ENCODE assay signal across 8 mouse cellular contexts in the genomic region with DNA sequence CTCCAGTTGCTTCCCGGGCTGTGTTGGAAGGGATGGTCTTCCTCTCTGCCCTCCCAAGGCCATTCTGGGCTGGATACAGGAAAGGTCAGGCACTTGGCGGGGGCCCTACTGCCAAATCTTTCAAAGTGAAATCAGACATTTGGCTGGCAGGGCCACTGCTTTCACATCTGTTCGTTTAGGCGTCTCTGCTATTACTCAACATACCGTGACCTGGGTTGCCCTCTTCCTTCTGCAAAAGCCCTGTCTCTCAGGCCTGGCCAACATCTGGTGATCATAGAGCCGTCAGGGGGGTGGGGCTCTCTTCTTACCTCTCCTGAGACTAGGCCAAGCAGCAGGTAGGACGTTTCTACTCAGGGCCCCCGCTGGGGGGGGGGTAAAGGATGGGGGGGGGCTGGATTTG. TPM values are rescaled to one million over a fixed set of nuclear protein-coding genes. Genes with fewer than 3 reads are reported as not detected.
DNase-seq lines count a peak whose midpoint lies in the region; TF ChIP-seq lines count a peak whose summit lies in the region.

No protein-coding gene starts in this region.

- no peak for TF ChIP-seq POLR2A in heart, adult 2 months (IDR thresholded peaks at IDR 0.05; ENCODE audit: insufficient read depth, low read depth, low read length)

- no peak overlapping the region for H3K9ac ChIP-seq in heart, adult 2 months (ENCODE audit: low read depth, low read length)

- TF ChIP-seq CTCF in heart, adult 2 months (IDR thresholded peaks at IDR 0.05): no peak

- no peaks in the 10 kb centered on the region for H3K36me3 ChIP-seq in heart, adult 2 months (ENCODE audit: control insufficient read depth, insufficient read depth, low read length)
- no peaks in the 10 kb centered on the region for H3K36me3 ChIP-seq in heart, embryonic 10.5 days
- H3K36me3 ChIP-seq in midbrain, embryonic 10.5 days: no peaks in the 10 kb centered on the region

- DNase-seq in heart, adult 2 months: peak; percentile 79 to 90
- DNase-seq in heart, embryonic 10.5 days (ENCODE audit: low spot score): no peak
- DNase-seq in embryo, embryonic 11 days: peak; percentile 75
- peak; percentile 75 to 78 for DNase-seq in heart, postnatal 36 days
- DNase-seq in mesoderm, embryonic 11.5 days (ENCODE audit: low read depth, low spot score): peak; percentile 75
- DNase-seq in midbrain, embryonic 10.5 days (ENCODE audit: low spot score): no peak
- no peak for DNase-seq in cerebellum, postnatal 36 days
- no peak for DNase-seq in layer of hippocampus, adult 9-11 months

- H3K27ac ChIP-seq in heart, adult 2 months: peak overlapping the region; percentile 43
- H3K27ac ChIP-seq in heart, embryonic 10.5 days: no peak overlapping the region
- no peak overlapping the region; the same call in 1 of the 2 replicates for H3K27ac ChIP-seq in midbrain, embryonic 10.5 days (replicated peaks)

- H3K79me2 ChIP-seq in heart, adult 2 months (replicated peaks; ENCODE audit: control insufficient read depth, insufficient read depth, low read length): no peaks in the 10 kb centered on the region

- intact Hi-C loops in heart, adult 2 months (cut with DNase I): no loop called here
- intact Hi-C loops in heart, postnatal 36 days (cut with DNase I): no loop called here

- H3K4me1 ChIP-seq in heart, adult 2 months (ENCODE audit: control insufficient read depth, insufficient read depth, low read length): peaks cover 14% of the 10 kb centered on the region
- H3K4me1 ChIP-seq in heart, embryonic 10.5 days: peaks cover 39% of the 10 kb centered on the region
- peaks cover 4% of the 10 kb centered on the region; the same call in 1 of the 2 replicates for H3K4me1 ChIP-seq in midbrain, embryonic 10.5 days

- peak; percentile 88 for TF ChIP-seq EP300 in heart, adult 2 months (IDR thresholded peaks at IDR 0.05; ENCODE audit: insufficient read depth, low read depth, low read length)

- WGBS in heart, adult 2 months: 17% methylated on average over 8 of the region's 8 CpGs
- 45% methylated on average over 8 of the region's 8 CpGs for WGBS in heart, embryonic 10.5 days
- WGBS in midbrain, embryonic 10.5 days: 61% methylated on average over 8 of the region's 8 CpGs

- no peak overlapping the region for H3K4me3 ChIP-seq in heart, adult 2 months
- no peak overlapping the region for H3K4me3 ChIP-seq in heart, embryonic 10.5 days
- H3K4me3 ChIP-seq in midbrain, embryonic 10.5 days: no peak overlapping the region

- H3K27me3 ChIP-seq in heart, adult 2 months (ENCODE audit: control insufficient read depth, insufficient read depth, low read length): no peaks in the 10 kb centered on the region
- H3K27me3 ChIP-seq in heart, embryonic 10.5 days (ENCODE audit: insufficient read depth, poor library complexity, severe bottlenecking): peaks cover 41% of the 10 kb centered on the region
- H3K27me3 ChIP-seq in midbrain, embryonic 10.5 days (ENCODE audit: low read depth, poor library complexity, severe bottlenecking): no peaks in the 10 kb centered on the region

- H3K9me3 ChIP-seq in heart, embryonic 10.5 days: no peaks in the 10 kb centered on the region
- no peaks in the 10 kb centered on the region for H3K9me3 ChIP-seq in midbrain, embryonic 10.5 days (replicated peaks)

RNA-seq across cellular contexts. Expression of gene Adcy7, which starts 10.5 kb away (rescaled TPM):
- 1 to 10 TPM; 5.9 to 7.6 TPM for total RNA-seq in heart, adult 2 months (2021)
- 10.5 and 11.8 TPM in 2 replicates for polyA plus RNA-seq in heart, adult 2 months (2012; rRNA removed)
- 3.4 and 4.0 TPM in 2 replicates for polyA plus RNA-seq in heart, embryonic 10.5 days (2016; fragmentation: Nextera tagmentation; extraction: Ambion mirVana)
- 1 to 10 TPM; 5.0 to 7.4 TPM for total RNA-seq in heart, postnatal 36 days (2021)
- 2.2 and 3.2 TPM in 2 replicates for polyA plus RNA-seq in midbrain, embryonic 10.5 days (2016; fragmentation: Nextera tagmentation; extraction: Ambion mirVana)

Comparison
In these comparisons a context has a peak if more than half of its experiments do, and no peak if none do; other contexts are left out.
1. DNase-seq: peak in heart, adult 2 months (2 of 2), embryo, embryonic 11 days (single experiment), heart, postnatal 36 days (2 of 2) and mesoderm, embryonic 11.5 days (single experiment); none in heart, embryonic 10.5 days (single experiment), midbrain, embryonic 10.5 days (single experiment), cerebellum, postnatal 36 days (0 of 2) and layer of hippocampus, adult 9-11 months (single experiment).